ENCODE assay signal across 8 mouse cellular contexts in the genomic region with DNA sequence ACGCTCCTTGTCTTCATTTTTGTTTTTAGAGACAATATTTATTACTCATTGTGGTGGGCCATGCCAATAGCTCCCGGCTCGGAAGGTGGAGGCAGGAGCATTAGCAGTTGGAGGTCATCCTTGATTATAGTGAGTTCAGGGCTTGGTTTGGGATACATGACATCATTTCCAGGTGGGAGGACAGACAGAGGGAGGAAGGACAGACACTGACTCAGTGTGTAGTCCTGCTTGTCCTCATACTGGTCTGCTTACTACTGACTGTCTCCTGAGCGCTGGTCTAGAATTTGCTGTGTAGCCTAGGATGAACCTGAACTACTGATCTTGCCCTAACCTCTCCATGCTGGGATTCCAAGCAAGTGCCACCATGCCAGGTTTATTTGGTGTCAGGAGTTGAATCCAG. TPM values are rescaled to one million over a fixed set of nuclear protein-coding genes. Genes with fewer than 3 reads are reported as not detected.
DNase-seq lines count a peak whose midpoint lies in the region; ATAC-seq and TF ChIP-seq lines count a peak whose summit lies in the region.

TSS of gene Desi1 (minus strand) at position 101 of the 400 bp plus-strand sequence.

- intact Hi-C loops in gastrocnemius, adult 2 months (cut with DNase I): no loop called here

- no peak within 1 kb of the TSS for H3K4me2 ChIP-seq in midbrain, embryonic 13.5 days (replicated peaks)

- no peak for DNase-seq in kidney, adult 2 months
- no peak for DNase-seq in kidney, postnatal 14 days
- DNase-seq in Patski (ENCODE audit: low read depth, low spot score): no peak
- DNase-seq in gastrocnemius, adult 2 months: no peak
- DNase-seq in cerebellum, adult 11-12 months: no peak
- DNase-seq in frontal cortex, postnatal 25 days (ENCODE audit: low spot score in 2 of 2): no peak

- in situ Hi-C loops in Patski (cut with MboI; ENCODE audit: low pct_unique_long_range_greater_than_20kb): no loop called here

- TF ChIP-seq CTCF in kidney, adult 2 months (conservative IDR thresholded peaks at IDR 0.05; ENCODE audit: insufficient read depth, insufficient read length, low read depth, low read length): no peak
- no peak for TF ChIP-seq CTCF in Patski (IDR thresholded peaks at IDR 0.05)
- TF ChIP-seq CTCF in gastrocnemius, adult 2 months (IDR thresholded peaks at IDR 0.05): no peak

- H3K4me3 ChIP-seq in kidney, adult 2 months (ENCODE audit: insufficient read depth, low read depth, low read length): no peak within 1 kb of the TSS
- H3K4me3 ChIP-seq in gastrocnemius, adult 2 months: no peak within 1 kb of the TSS
- no peak within 1 kb of the TSS for H3K4me3 ChIP-seq in midbrain, embryonic 13.5 days (replicated peaks)

- no peaks in the 10 kb centered on the region for H3K9me3 ChIP-seq in midbrain, embryonic 13.5 days

- CTCF ChIA-PET in Patski (lab: Charles Lee): interaction anchor here (1.0 to 2.9 kb wide), 3 partner anchors 10 to 77 kb away, joined by 3 to 14 read pairs (median 3); no protein-coding TSS in a partner anchor

- no peaks in the 10 kb centered on the region for H3K27me3 ChIP-seq in kidney, adult 2 months (replicated peaks; ENCODE audit: control insufficient read depth, insufficient read depth, low read length)
- no peaks in the 10 kb centered on the region for H3K27me3 ChIP-seq in Patski
- H3K27me3 ChIP-seq in midbrain, embryonic 13.5 days: no peaks in the 10 kb centered on the region

- H3K27ac ChIP-seq in kidney, adult 2 months (ENCODE audit: insufficient read depth, low read depth, low read length): no peak within 1 kb of the TSS
- H3K27ac ChIP-seq in gastrocnemius, adult 2 months: no peak within 1 kb of the TSS
- H3K27ac ChIP-seq in midbrain, embryonic 13.5 days: no peak within 1 kb of the TSS

- POLR2A ChIA-PET in Patski (lab: Charles Lee): no interaction called here

- no peaks in the 10 kb centered on the region for H3K4me1 ChIP-seq in kidney, adult 2 months (ENCODE audit: control insufficient read depth, insufficient read depth, low read length)
- H3K4me1 ChIP-seq in midbrain, embryonic 13.5 days (replicated peaks): no peaks in the 10 kb centered on the region

- no peaks in the 10 kb centered on the region for H3K36me3 ChIP-seq in kidney, adult 2 months (ENCODE audit: control insufficient read depth, insufficient read depth, low read length)
- H3K36me3 ChIP-seq in midbrain, embryonic 13.5 days: peaks cover 83% of the 10 kb centered on the region

- TF ChIP-seq POLR2A in kidney, adult 2 months (IDR thresholded peaks at IDR 0.05; ENCODE audit: low read depth, low read length): no peak

- ATAC-seq in Patski: no peak
- ATAC-seq in inflammation-experienced regulatory T-cells, adult 6 months: no peak
- ATAC-seq in midbrain, embryonic 13.5 days: no peak

- no peak within 1 kb of the TSS for H3K9ac ChIP-seq in midbrain, embryonic 13.5 days (replicated peaks)

- 90% methylated on average over 4 of the region's 4 CpGs for WGBS in kidney, adult 2 months
- 95% methylated on average over 4 of the region's 4 CpGs for WGBS in midbrain, embryonic 13.5 days

RNA-seq across cellular contexts. Expression of gene Desi1, which starts in this region (rescaled TPM):
- 29.0 and 29.8 TPM in 2 replicates for polyA plus RNA-seq in kidney, adult 2 months (2012; rRNA removed)
- 57.0 TPM for polyA plus RNA-seq in Patski (2021)
- total RNA-seq in gastrocnemius, adult 2 months (2021): 10 to 100 TPM; 14.5 to 20.8 TPM
- 10 to 100 TPM in 2 of 3 experiments, 1 to 10 TPM in 1; 8.8 to 13.8 (median 12.5) TPM for polyA plus RNA-seq in inflammation-experienced regulatory T-cells, adult 6 months (2017; shearing (Covaris generic))
- polyA plus RNA-seq in midbrain, embryonic 13.5 days (2015; fragmentation: Nextera tagmentation; extraction: Ambion mirVana): 37.5 and 42.7 TPM in 2 replicates
